Mouse (Mus musculus) cortical plate, adult 2 months (tissue): ENCODE data around the gene Mrm2.

Experiments
- CTCF ChIP-seq: fragments of 200-500 bp; IDR thresholded peaks from 2 replicates; pipeline ENCODE4 v1.5.1; 2011; ENCODE audit warnings: mild to moderate bottlenecking, control low read depth, low read length; ENCODE audit not compliant: insufficient read depth; ENCODE audit errors: extremely low read depth
- POLR2A ChIP-seq: fragments of 200-500 bp; IDR thresholded peaks from 2 replicates; pipeline ENCODE4 v1.6.1; 2011; ENCODE audit warnings: mild to moderate bottlenecking, low read length, control low read depth; ENCODE audit not compliant: insufficient read depth; ENCODE audit errors: extremely low read depth

GRCm38 (mm10) chr5:140339836-140340235 lies 8.1 kb upstream of the Mrm2 start:
- TF ChIP-seq POLR2A (no peak), CTCF (no peak)
